Mouse (Mus musculus) liver, embryonic 14.5 days (tissue): ENCODE results near the gene Myl12a. TPM values are rescaled to one million over a fixed set of nuclear protein-coding genes. Genes with fewer than 3 reads are reported as not detected.
"Not testable (repeated sequence)": the region's sequence is repeated elsewhere in the genome, so short reads cannot be mapped to it uniquely, and the experiment has no call there.

Experiments used
- ATAC-seq: fragments of 200-750 bp; cut with Nextera tagmentation; 2 replicates; pipeline ENCODE4 v1.8.0; 2017; ENCODE audit warnings: moderate number of reproducible peaks, mild to moderate bottlenecking, moderate library complexity; ENCODE audit not compliant: insufficient read depth
- DNase-seq, 3 experiments: peaks; one replicate each; pipeline ENCODE4 v3.0.0-alpha.2; 2012 to 2013; ENCODE audit warnings: low read depth in 3 of 3, low spot score in 3 of 3
- H3K27ac ChIP-seq: fragments of 300-500 bp; sonication (generic); 2 replicates; pipeline ENCODE4 v1.5.1; 2014; ENCODE audit warnings: moderate library complexity, mild to moderate bottlenecking, control low read depth, inconsistent platforms
- H3K27me3 ChIP-seq: fragments of 300-500 bp; sonication (generic); 2 replicates; pipeline ENCODE4 v1.6.1; 2014; ENCODE audit warnings: mild to moderate bottlenecking, low read length, moderate library complexity; ENCODE audit not compliant: control insufficient read depth, insufficient read depth
- H3K36me3 ChIP-seq: fragments of 300-500 bp; sonication (generic); replicated peaks from 2 replicates; pipeline ENCODE4 v1.6.1; 2014; ENCODE audit warnings: low read depth; ENCODE audit not compliant: control insufficient read depth, insufficient read depth
- H3K4me1 ChIP-seq, 2 experiments: fragments of 200-500 bp in 1 of 2; fragments of 300-500 bp in 1 of 2; sonication (generic) in 1 of 2; replicated peaks; 2 replicates each; pipeline ENCODE4 v1.6.1; 2012 to 2014; ENCODE audit warnings: antibody characterized with exemption in 1 of 2, inconsistent platforms in 1 of 2, low read length in 1 of 2; ENCODE audit not compliant: control insufficient read depth in 2 of 2, insufficient read depth in 2 of 2
- H3K4me2 ChIP-seq: fragments of 300-500 bp; sonication (generic); 2 replicates; pipeline ENCODE4 v1.6.1; 2014; ENCODE audit warnings: low read depth, mild to moderate bottlenecking, control low read depth, moderate library complexity
- H3K4me3 ChIP-seq, 2 experiments: fragments of 200-500 bp in 1 of 2; fragments of 300-500 bp in 1 of 2; sonication (generic) in 1 of 2; 2 replicates each; pipeline ENCODE4 v1.5.1; 2012 to 2014; ENCODE audit warnings: low read depth in 2 of 2, low read length in 2 of 2, mild to moderate bottlenecking in 2 of 2, control low read depth in 1 of 2, inconsistent platforms in 1 of 2, moderate library complexity in 1 of 2; ENCODE audit not compliant: insufficient read depth in 1 of 2
- H3K9ac ChIP-seq: fragments of 300-500 bp; sonication (generic); replicated peaks from 2 replicates; pipeline ENCODE4 v1.6.1; 2014; ENCODE audit warnings: mild to moderate bottlenecking, control low read depth, moderate library complexity
- H3K9me3 ChIP-seq: fragments of 300-500 bp; sonication (generic); 2 replicates; pipeline ENCODE4 v1.6.1; 2016; ENCODE audit warnings: low read length, mixed read lengths; ENCODE audit not compliant: control insufficient read depth
- CTCF ChIP-seq: IDR thresholded peaks from 2 replicates; pipeline ENCODE4 v1.5.1; 2016; ENCODE audit warnings: antibody characterized with exemption, low read depth, control low read depth
- EP300 ChIP-seq: IDR thresholded peaks from 2 replicates; pipeline ENCODE4 v1.6.1; 2016; ENCODE audit warnings: antibody characterized with exemption, low read depth
- WGBS: fragments of 180-500 bp; shearing (Covaris S2); extraction: QIAGEN DNeasy Blood & Tissue Kit; methylation state at CpG from one replicate; pipeline ENCODE4 v1.1.7; 2014; ENCODE audit not compliant: insufficient replicate concordance; 5-methylcytosine and 5-hydroxymethylcytosine counted together
- polyA plus RNA-seq, 2 experiments: library from polyadenylated mRNA; depleted of rRNA in 1 of 2; stranded (reverse) in 1 of 2; unstranded in 1 of 2; fragments of >200 nt; fragmentation: Nextera tagmentation in 1 of 2; extraction: Ambion mirVana in 1 of 2; gene quantifications; 2 replicates each; pipeline versions ENCODE4 v1.2.1 to v1.2.3; 2012 to 2014

Gene Myl12a
- polyA plus RNA-seq, 2 experiments = 92.7 to 163 TPM

DNA sequence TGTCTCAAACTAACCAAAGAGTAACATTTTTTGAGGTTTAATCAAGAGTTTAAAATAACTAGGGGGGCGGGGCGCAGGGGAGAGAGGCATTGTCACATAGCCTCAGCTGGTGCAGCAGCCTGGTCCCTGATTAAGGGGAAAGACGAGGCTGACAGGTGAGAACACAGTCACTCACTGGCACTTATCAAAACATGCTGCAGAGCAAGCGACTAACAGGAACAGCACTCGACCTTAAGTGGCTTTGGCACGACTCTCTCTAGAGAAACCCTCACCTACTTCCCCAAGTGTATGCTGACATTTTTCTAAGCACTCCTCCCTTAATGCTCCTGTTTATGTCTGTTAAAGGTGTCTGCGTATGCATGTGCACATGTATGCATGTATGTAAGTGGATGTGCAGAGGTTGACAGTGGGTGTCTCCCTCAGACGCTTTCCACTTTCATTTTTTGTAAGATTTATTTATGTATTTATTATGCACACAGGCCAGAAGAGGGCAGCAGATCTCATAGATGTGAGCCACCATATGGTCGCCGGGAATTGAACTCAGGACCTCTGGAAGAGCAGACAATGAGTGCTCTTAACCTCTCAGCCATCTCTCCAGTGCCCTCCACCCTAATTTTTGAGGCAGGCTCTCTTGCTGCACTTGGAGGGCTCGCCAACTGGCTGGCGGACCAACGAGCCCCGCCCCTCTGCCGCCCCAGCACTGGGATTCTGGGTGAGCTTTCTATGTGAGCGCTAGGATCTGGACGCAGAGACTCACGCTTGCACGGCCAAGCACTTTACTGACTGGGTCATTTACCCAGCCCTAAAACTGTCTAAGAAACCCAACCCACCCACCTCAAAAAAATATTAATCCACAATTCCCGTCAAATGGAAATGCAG lies 23.1 kb downstream of the Myl12a start:
- ATAC-seq = no peak
- 72% methylated on average over 20 of the region's 20 CpGs for WGBS
- DNase-seq = no peak
- Histone ChIP-seq H3K9ac (no peak overlapping the region), H3K36me3 (peaks cover 7% of the 10 kb centered on the region), H3K4me3 (no peak overlapping the region), H3K4me2 (no peak overlapping the region), H3K9me3 (no peaks in the 10 kb centered on the region), H3K27ac (no peak overlapping the region), H3K27me3 (no peaks in the 10 kb centered on the region), H3K4me1 (no peaks in the 10 kb centered on the region)
- TF ChIP-seq CTCF (peak; percentile 47), EP300 (no peak)

DNA sequence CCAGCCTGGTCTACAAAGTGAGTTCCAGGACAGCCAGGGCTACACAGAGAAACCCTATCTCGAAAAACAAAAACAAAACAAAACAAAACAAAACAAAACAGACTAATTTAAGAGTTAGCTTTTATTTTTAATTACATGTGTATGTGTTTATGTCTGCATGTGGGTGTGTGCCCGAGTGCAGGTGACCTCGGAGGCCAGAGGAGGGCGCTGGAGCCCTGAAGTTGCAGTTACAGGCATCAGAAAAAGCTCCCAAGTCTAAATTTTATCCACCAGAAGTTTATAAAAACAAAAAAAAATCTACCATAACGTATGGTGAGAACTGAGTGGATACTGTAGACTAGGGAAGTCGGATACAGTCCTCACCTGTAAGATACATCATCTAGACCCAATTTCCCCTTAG lies 24.9 kb downstream of the Myl12a start:
- DNase-seq = no peak
- Histone ChIP-seq H3K9me3 (no peaks in the 10 kb centered on the region), H3K9ac (no peak overlapping the region), H3K4me1 (no peaks in the 10 kb centered on the region), H3K27ac (no peak overlapping the region), H3K4me2 (no peak overlapping the region), H3K4me3 (no peak overlapping the region), H3K36me3 (peaks cover 7% of the 10 kb centered on the region), H3K27me3 (no peaks in the 10 kb centered on the region)
- no peak for TF ChIP-seq EP300
- TF ChIP-seq CTCF = peak; percentile 52
- no peak for ATAC-seq
- WGBS = 80% methylated on average over 6 of the region's 6 CpGs

DNA sequence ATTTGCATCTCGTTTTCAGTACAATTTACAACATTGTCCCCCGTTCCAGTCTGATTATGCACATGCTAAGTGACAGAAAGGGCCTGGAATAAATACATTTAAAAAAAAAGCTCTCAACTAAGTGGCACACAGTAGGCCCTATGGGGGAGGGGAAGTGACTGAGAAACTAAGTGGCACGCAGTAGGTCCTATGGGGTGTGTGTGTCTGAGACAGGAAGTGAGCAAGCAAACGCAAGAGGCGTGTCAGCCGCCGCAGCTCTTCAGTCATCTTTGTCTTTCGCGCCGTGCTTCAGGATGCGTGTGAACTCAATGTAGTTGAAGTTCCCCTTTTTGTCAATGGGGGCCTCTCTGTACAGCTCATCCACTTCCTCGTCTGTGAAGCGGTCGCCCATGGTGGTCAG lies 28.6 kb downstream of the Myl12a start:
- 33% methylated on average over 14 of the region's 14 CpGs for WGBS
- H3K4me1 ChIP-seq = not testable (repeated sequence)

DNA sequence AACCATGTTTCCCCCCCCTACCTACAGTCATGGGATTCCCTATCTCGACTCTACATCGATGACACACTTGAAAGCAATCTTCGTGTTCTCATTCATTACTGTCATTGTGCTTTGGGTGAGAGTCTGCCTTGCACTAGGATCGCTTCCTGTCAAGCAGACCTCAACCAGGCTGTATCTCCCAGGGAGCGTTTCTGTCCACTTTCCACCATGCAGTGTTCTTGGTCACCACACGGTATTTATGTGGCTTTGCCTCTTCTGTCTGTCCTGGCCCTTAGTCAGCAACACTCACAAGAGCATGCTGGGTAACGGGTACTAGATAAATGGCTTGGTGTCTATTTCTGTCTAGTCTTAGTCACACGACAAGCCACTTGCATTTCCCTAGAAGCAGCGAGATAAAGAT lies 29.3 kb downstream of the Myl12a start:
- DNase-seq (no peak), ATAC-seq (no peak)
- no peaks in the 10 kb centered on the region for H3K27me3 ChIP-seq
- H3K4me3 ChIP-seq = no peak overlapping the region
- H3K9me3 ChIP-seq = no peaks in the 10 kb centered on the region
- TF ChIP-seq CTCF = no peak
- no peak for TF ChIP-seq EP300
- peaks cover 7% of the 10 kb centered on the region; the same call in 1 of the 2 replicates for H3K36me3 ChIP-seq
- WGBS = 67% methylated on average over 9 of the region's 9 CpGs
- no peaks in the 10 kb centered on the region for H3K4me1 ChIP-seq
- H3K27ac ChIP-seq = no peak overlapping the region
- H3K4me2 ChIP-seq = no peak overlapping the region
- no peak overlapping the region for H3K9ac ChIP-seq

More for the DNA sequence above, 28.6 kb downstream of the Myl12a start:
- not testable (repeated sequence) for DNase-seq, H3K4me2 ChIP-seq, H3K4me3 ChIP-seq, ATAC-seq, H3K27ac ChIP-seq, H3K36me3 ChIP-seq, H3K9me3 ChIP-seq, H3K9ac ChIP-seq, H3K27me3 ChIP-seq

DNA sequence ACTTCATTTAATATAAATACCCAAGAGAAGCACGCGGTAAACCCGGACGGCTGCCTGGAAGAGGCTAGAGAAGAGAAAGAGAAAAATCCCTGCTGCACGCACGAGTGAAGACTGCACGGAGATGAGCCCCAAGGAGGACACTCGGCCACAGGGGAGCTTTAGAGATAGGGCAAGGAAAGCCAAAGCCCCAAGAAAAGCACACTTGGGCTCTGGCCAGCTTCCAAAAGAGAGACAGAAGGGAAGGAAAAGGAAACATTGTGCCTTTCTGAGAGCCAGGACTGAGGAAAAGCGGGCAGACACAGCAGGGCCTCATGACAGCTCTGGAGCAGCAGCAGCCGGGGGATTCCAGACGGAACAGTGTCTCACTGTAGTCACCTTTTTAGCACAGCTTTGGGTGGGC lies 31.5 kb downstream of the Myl12a start:
- WGBS = 75% methylated on average over 11 of the region's 11 CpGs
- Histone ChIP-seq H3K9me3 (no peaks in the 10 kb centered on the region), H3K36me3 (peaks cover 7% of the 10 kb centered on the region; the same call in 1 of the 2 replicates), H3K27ac (no peak overlapping the region), H3K4me3 (no peak overlapping the region), H3K27me3 (no peaks in the 10 kb centered on the region), H3K4me1 (no peaks in the 10 kb centered on the region), H3K9ac (no peak overlapping the region), H3K4me2 (no peak overlapping the region)
- TF ChIP-seq CTCF = no peak
- no peak for TF ChIP-seq EP300
- ATAC-seq (no peak), DNase-seq (no peak)
